Mouse (Mus musculus) lung, adult 10 weeks (tissue): Measurements from ENCODE around the gene Klhdc7b. TPM values are rescaled to one million over a fixed set of nuclear protein-coding genes. Genes with fewer than 3 reads are reported as not detected.

Source experiments
- polyA plus RNA-seq: library from polyadenylated mRNA; stranded (reverse); fragments of 350-450 nt; fragmentation: Illumina TruSeq; extraction: RNeasy Lipid Tissue Mini Kit (QIAGEN cat#74804); gene quantifications from one replicate; pipeline ENCODE4 v1.2.3, GENCODE M21; 2014; ENCODE audit warnings: low read depth, low replicate concordance; ENCODE audit not compliant: insufficient read depth

The Klhdc7b gene
- not detected for polyA plus RNA-seq

GRCm38 (mm10) chr15:89384617-89385016, at the start of gene Klhdc7b:
Klhdc7b (plus strand) TSS chr15:89384917.

GRCm38 (mm10) chr15:89355241-89356187, 29.2 kb upstream of the Klhdc7b start, which contains the start of the genes Lmf2 and Ncaph2:
Lmf2 (minus strand) TSS chr15:89355659.
Ncaph2 (plus strand) TSS chr15:89355719.

GRCm38 (mm10) chr15:89373762-89374248, 10.9 kb upstream of the Klhdc7b start, which contains the start of gene Sco2:
Sco2 (minus strand) TSS chr15:89373846.

GRCm38 (mm10) chr15:89376957-89377356, 7.8 kb upstream of the Klhdc7b start, which contains the start of gene Tymp:
Tymp (minus strand) TSS chr15:89377039.

GRCm38 (mm10) chr15:89378831-89379401, 5.8 kb upstream of the Klhdc7b start, which contains the start of gene Odf3b:
Odf3b (minus strand) TSS chr15:89379282.

GRCm38 (mm10) chr15:89410118-89410517, 25.4 kb downstream of the Klhdc7b start, which contains the start of gene Syce3:
Syce3 (minus strand) TSS chr15:89410503.

GRCm38 (mm10) chr15:89425711-89426121, 41.0 kb downstream of the Klhdc7b start, which contains the start of gene Cpt1b:
Cpt1b (minus strand) TSS chr15:89425863.

GRCm38 (mm10) chr15:89429352-89430221, 44.9 kb downstream of the Klhdc7b start, which contains the start of the genes C730034F03Rik, Gm44502 and Chkb:
C730034F03Rik (plus strand) TSS chr15:89429589.
Gm44502 (minus strand) TSS chr15:89429696.
Chkb (minus strand) TSS chr15:89429908.

Other genes starting within 250 kb of the Klhdc7b start
- 26.9 TPM for gene Mapk12, start 244.2 kb upstream of the Klhdc7b start, polyA plus RNA-seq
- 8.1 TPM for gene Mapk11, start 235.3 kb upstream of the Klhdc7b start, polyA plus RNA-seq
- 120 TPM for gene Plxnb2, start 204.1 kb upstream of the Klhdc7b start, polyA plus RNA-seq
- gene Dennd6b, start 188.4 kb upstream of the Klhdc7b start, polyA plus RNA-seq, result 3.5 TPM
- gene Ppp6r2, start 173.4 kb upstream of the Klhdc7b start, polyA plus RNA-seq, result 13.9 TPM
- 32.8 TPM for gene Sbf1, start 69.6 kb upstream of the Klhdc7b start, polyA plus RNA-seq
- not detected for gene Adm2, start 62.2 kb upstream of the Klhdc7b start, polyA plus RNA-seq
- gene Miox, start 50.5 kb upstream of the Klhdc7b start, polyA plus RNA-seq, result not detected
- gene Lmf2, start 29.3 kb upstream of the Klhdc7b start, polyA plus RNA-seq, result 23.1 TPM
- 62.3 TPM for gene Ncaph2, start 29.2 kb upstream of the Klhdc7b start, polyA plus RNA-seq
- gene Sco2, start 11.1 kb upstream of the Klhdc7b start, polyA plus RNA-seq, result 18.5 TPM
- gene Tymp, start 7.9 kb upstream of the Klhdc7b start, polyA plus RNA-seq, result 3.3 TPM
- gene Odf3b, start 5.6 kb upstream of the Klhdc7b start, polyA plus RNA-seq, result 25.2 TPM
- gene Syce3, start 25.6 kb downstream of the Klhdc7b start, polyA plus RNA-seq, result not detected
- 5.5 TPM for gene Cpt1b, start 40.9 kb downstream of the Klhdc7b start, polyA plus RNA-seq
- 0.62 TPM for gene C730034F03Rik, start 44.7 kb downstream of the Klhdc7b start, polyA plus RNA-seq
- 0.08 TPM for gene Gm44502, start 44.8 kb downstream of the Klhdc7b start, polyA plus RNA-seq
- 46.8 TPM for gene Chkb, start 45.0 kb downstream of the Klhdc7b start, polyA plus RNA-seq
- gene Mapk8ip2, start 69.0 kb downstream of the Klhdc7b start, polyA plus RNA-seq, result not detected
- gene Arsa, start 92.5 kb downstream of the Klhdc7b start, polyA plus RNA-seq, result 20.2 TPM
- 16.7 TPM for gene Shank3, start 114.7 kb downstream of the Klhdc7b start, polyA plus RNA-seq
- gene Acr, start 183.4 kb downstream of the Klhdc7b start, polyA plus RNA-seq, result 0.23 TPM
- gene Rabl2, start 207.0 kb downstream of the Klhdc7b start, polyA plus RNA-seq, result 14.7 TPM